Mouse (Mus musculus) liver, embryonic 15.5 days (tissue): Measurements from ENCODE around the gene Ppp1r16b. TPM values are rescaled to one million over a fixed set of nuclear protein-coding genes. Genes with fewer than 3 reads are reported as not detected.

Source experiments
- ATAC-seq: fragments of 200-750 bp; cut with Nextera tagmentation; 2 replicates; pipeline ENCODE4 v1.8.0; 2017; ENCODE audit warnings: moderate number of reproducible peaks, mild to moderate bottlenecking, moderate library complexity; ENCODE audit not compliant: insufficient read depth
- H3K27ac ChIP-seq: fragments of 300-500 bp; sonication (generic); replicated peaks from 2 replicates; pipeline ENCODE4 v1.5.1; 2015; ENCODE audit warnings: mild to moderate bottlenecking, inconsistent platforms
- H3K27me3 ChIP-seq: fragments of 300-500 bp; sonication (generic); 2 replicates; pipeline ENCODE4 v1.6.1; 2015; ENCODE audit warnings: mild to moderate bottlenecking, inconsistent platforms
- H3K36me3 ChIP-seq: fragments of 300-500 bp; sonication (generic); replicated peaks from 2 replicates; pipeline ENCODE4 v1.6.1; 2015; ENCODE audit warnings: moderate library complexity, mild to moderate bottlenecking, inconsistent platforms
- H3K4me1 ChIP-seq: fragments of 300-500 bp; sonication (generic); replicated peaks from 2 replicates; pipeline ENCODE4 v1.6.1; 2015; ENCODE audit warnings: inconsistent platforms
- H3K4me2 ChIP-seq: fragments of 300-500 bp; sonication (generic); 2 replicates; pipeline ENCODE4 v1.6.1; 2015; ENCODE audit warnings: moderate library complexity, mild to moderate bottlenecking, inconsistent platforms
- H3K4me3 ChIP-seq: fragments of 300-500 bp; sonication (generic); replicated peaks from 2 replicates; pipeline ENCODE4 v1.5.1; 2015; ENCODE audit warnings: mild to moderate bottlenecking, inconsistent platforms
- H3K9ac ChIP-seq: fragments of 300-500 bp; sonication (generic); 2 replicates; pipeline ENCODE4 v1.6.1; 2015; ENCODE audit warnings: moderate library complexity, mild to moderate bottlenecking, inconsistent platforms
- H3K9me3 ChIP-seq: fragments of 300-500 bp; sonication (generic); replicated peaks from 2 replicates; pipeline ENCODE4 v1.6.1; 2016; ENCODE audit warnings: inconsistent platforms
- WGBS: fragments of 180-500 bp; shearing (Covaris S2); methylation state at CpG from one replicate; pipeline ENCODE4 v1.1.7; 2015; ENCODE audit warnings: mixed read lengths; ENCODE audit not compliant: insufficient replicate concordance; 5-methylcytosine and 5-hydroxymethylcytosine counted together
- polyA plus RNA-seq: library from polyadenylated mRNA; unstranded; fragments of >200 nt; fragmentation: Nextera tagmentation; extraction: Ambion mirVana; gene quantifications from 2 replicates; pipeline ENCODE4 v1.2.1, GENCODE M21; 2015

Gene Ppp1r16b
- polyA plus RNA-seq, 1 experiment from 2014 or later, result 1.2 TPM

DNA sequence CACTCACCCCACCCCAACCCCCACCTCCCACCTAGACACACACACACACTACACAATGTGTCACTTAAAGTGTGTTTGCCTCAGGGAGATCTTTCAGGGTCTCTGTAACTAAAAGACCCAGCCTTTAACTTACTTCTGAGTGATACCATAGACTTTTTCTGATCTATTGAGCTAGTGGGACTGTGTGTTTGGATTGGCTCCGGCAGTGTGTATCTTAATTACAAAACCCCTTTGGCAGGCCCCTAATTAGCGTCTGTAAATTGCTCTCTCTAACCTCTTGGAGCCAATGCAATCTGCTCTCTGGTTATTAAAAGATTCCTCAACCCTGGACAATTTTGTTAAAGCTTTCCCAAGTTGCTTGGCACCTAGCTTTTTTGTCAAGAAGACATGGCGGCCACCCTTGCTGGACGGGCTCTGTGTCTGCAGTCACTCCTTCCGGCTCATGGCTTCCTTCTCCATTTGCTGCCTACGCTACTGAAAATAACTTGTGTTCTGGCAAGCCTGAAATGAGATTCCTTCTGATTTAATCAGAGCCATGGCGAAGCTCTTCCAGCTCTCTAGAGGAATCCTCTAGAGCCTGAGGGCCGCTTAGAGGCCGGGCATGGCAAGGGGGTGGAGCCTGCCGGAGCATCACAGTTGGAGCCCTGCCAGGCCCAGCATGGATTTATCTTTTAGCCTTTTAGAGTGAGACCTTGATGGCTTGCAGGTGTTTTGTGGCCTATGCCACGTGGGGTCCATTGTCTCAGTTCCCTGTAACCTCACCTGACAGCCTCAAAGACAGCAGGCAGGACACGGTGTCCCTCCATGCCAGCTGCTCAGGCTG, 46.9 kb downstream of the Ppp1r16b start:
- H3K4me3 ChIP-seq, result no peak overlapping the region
- no peak for ATAC-seq
- H3K27ac ChIP-seq, result no peak overlapping the region
- no peaks in the 10 kb centered on the region for H3K27me3 ChIP-seq
- no peak overlapping the region for H3K9ac ChIP-seq
- H3K36me3 ChIP-seq, result no peaks in the 10 kb centered on the region
- no peaks in the 10 kb centered on the region for H3K9me3 ChIP-seq
- H3K4me2 ChIP-seq, result no peak overlapping the region
- 66% methylated on average over 12 of the region's 12 CpGs for WGBS
- H3K4me1 ChIP-seq, result no peaks in the 10 kb centered on the region

GRCm38 (mm10) chr2:158714826-158715225, 49.6 kb downstream of the Ppp1r16b start:
- Histone ChIP-seq H3K36me3 (no peaks in the 10 kb centered on the region), H3K4me2 (no peak overlapping the region), H3K4me3 (no peak overlapping the region), H3K9me3 (no peaks in the 10 kb centered on the region), H3K9ac (no peak overlapping the region), H3K4me1 (no peaks in the 10 kb centered on the region), H3K27me3 (no peaks in the 10 kb centered on the region), H3K27ac (no peak overlapping the region)
- ATAC-seq, result no peak
- 62% methylated on average over 6 of the region's 6 CpGs for WGBS

GRCm38 (mm10) chr2:158716066-158716465, 50.9 kb downstream of the Ppp1r16b start:
- Histone ChIP-seq H3K4me1 (no peaks in the 10 kb centered on the region), H3K9ac (no peak overlapping the region), H3K27me3 (no peaks in the 10 kb centered on the region), H3K9me3 (no peaks in the 10 kb centered on the region), H3K27ac (no peak overlapping the region), H3K4me2 (no peak overlapping the region), H3K4me3 (no peak overlapping the region), H3K36me3 (no peaks in the 10 kb centered on the region)
- ATAC-seq, result no peak
- 12% methylated on average over 5 of the region's 5 CpGs for WGBS

DNA sequence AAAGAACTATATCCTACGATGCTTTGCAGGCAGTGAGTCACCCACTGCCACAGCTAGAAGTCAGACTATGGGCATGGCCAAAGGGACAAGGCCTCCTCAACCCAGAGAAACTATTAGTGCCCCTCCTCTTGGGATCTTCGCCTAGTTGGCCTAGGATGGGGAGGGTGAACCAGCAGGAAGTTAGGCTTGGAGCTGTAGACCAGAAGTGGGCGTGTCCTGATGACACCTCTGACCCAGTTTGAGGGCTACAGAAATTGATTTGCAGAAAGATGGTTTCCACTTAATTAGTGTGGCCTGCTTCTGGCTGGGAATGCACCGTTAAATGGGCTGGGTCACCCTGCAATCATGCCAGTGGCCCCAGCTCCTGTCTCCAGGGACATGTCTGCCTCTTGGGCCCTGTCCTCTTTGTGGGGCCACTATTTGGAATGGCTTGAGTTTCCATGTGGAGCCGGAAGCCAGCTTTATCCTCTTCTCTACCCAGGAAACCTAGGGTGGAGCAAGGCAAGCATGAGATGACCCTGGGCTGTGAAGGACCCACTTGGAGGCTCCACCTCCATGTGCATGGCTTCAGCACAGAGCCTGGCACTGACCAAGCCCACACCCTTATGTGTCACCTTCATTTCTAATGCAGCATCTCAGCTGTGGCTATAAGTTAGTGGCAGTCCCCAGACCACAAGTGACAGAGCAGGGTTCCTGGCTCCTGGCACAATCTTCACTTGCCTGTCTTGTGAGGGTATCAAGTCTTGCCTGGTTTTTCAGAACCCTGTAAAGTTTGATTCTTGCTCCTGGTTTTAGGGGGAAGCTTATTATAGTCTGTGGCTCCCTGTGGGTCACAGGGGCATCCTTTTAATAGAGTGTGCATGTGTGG, 52.6 kb downstream of the Ppp1r16b start:
- WGBS, result 51% methylated on average over 5 of the region's 5 CpGs
- no peak overlapping the region for H3K4me3 ChIP-seq

DNA sequence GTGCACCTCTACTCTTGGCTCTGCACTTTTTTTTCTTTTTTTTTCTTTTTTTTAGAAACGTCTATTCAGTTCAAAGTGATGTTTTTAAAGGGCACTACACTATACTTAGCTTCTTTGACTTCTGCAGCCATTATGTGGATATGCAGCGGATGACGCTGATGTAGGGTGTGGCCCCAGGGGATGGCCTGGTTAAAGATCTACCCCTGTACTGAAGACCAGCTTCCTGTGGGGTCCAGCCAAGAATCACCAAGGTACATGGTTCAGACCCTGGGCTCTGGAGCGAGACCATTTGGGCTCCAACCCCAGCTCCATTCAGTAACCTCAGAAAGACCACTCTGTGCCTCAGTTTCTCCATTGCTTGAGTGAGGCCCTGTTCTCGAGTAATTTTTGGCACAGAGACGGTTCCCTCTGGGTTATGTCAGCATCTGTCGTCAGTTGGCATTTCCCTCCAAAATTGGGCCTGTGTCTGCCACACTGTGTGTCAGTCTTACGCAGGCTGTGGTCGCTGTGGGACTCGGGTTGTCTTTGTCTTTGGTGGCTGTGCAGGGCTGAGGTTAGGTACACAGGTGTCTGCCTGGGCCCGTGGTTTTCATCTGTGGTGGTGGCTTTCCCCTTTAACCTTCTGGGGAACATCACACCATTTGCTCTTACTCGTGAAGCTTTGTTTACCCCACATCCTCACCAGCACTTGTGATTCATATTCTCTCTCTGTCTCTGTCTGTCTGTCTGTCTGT, 53.8 kb downstream of the Ppp1r16b start:
- WGBS, result 60% methylated on average over 12 of the region's 12 CpGs
- H3K4me2 ChIP-seq, result no peak overlapping the region

More for the DNA sequence above, 52.6 kb downstream of the Ppp1r16b start:
- no peak overlapping the region for H3K9ac ChIP-seq
- H3K4me1 ChIP-seq, result no peaks in the 10 kb centered on the region; the same call in 1 of the 2 replicates
- no peak overlapping the region for H3K27ac ChIP-seq
- H3K4me2 ChIP-seq, result no peak overlapping the region
- ATAC-seq, result no peak
- peaks cover 7% of the 10 kb centered on the region; the same call in 1 of the 2 replicates for H3K27me3 ChIP-seq
- no peaks in the 10 kb centered on the region for H3K9me3 ChIP-seq
- H3K36me3 ChIP-seq, result no peaks in the 10 kb centered on the region

GRCm38 (mm10) chr2:158720715-158721370, 55.6 kb downstream of the Ppp1r16b start:
- H3K9ac ChIP-seq, result no peak overlapping the region
- no peak overlapping the region for H3K4me2 ChIP-seq
- H3K36me3 ChIP-seq, result no peaks in the 10 kb centered on the region
- no peak for ATAC-seq
- H3K27me3 ChIP-seq, result peaks cover 9% of the 10 kb centered on the region; the same call in 1 of the 2 replicates
- 71% methylated on average over 16 of the region's 16 CpGs for WGBS
- no peaks in the 10 kb centered on the region; the same call in 1 of the 2 replicates for H3K4me1 ChIP-seq
- no peak overlapping the region for H3K4me3 ChIP-seq
- H3K9me3 ChIP-seq, result no peaks in the 10 kb centered on the region
- H3K27ac ChIP-seq, result no peak overlapping the region

More for the DNA sequence above, 53.8 kb downstream of the Ppp1r16b start:
- ATAC-seq, result no peak
- Histone ChIP-seq H3K27ac (no peak overlapping the region), H3K27me3 (peaks cover 9% of the 10 kb centered on the region; the same call in 1 of the 2 replicates), H3K9ac (no peak overlapping the region), H3K4me3 (no peak overlapping the region), H3K36me3 (no peaks in the 10 kb centered on the region), H3K4me1 (no peaks in the 10 kb centered on the region; the same call in 1 of the 2 replicates), H3K9me3 (no peaks in the 10 kb centered on the region)

DNA sequence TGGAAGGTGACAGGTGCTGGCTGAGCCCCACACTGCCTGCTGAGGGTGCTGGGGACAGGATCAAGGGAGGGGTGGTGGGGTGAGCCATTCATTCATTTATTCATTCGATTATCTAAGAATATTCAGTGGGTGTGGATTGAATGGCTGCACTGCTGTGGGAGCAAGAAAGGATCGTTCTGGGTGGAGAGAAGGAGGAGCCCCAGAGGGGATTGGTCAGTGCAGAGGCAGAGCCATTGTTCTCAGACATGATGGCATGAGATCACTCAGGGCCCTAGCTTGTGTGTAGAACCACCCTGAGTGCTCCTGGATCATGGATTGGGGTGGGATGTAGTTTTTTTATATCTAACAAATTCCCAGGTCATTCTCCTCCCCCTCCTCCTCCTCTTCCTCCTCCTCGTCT, 56.3 kb downstream of the Ppp1r16b start:
- H3K9ac ChIP-seq, result no peak overlapping the region
- WGBS, result 39% methylated on average over 3 of the region's 3 CpGs

GRCm38 (mm10) chr2:158722135-158722534, 56.9 kb downstream of the Ppp1r16b start:
- no peaks in the 10 kb centered on the region for H3K36me3 ChIP-seq
- no peaks in the 10 kb centered on the region for H3K9me3 ChIP-seq
- 52% methylated on average over 4 of the region's 4 CpGs for WGBS
- H3K27ac ChIP-seq, result no peak overlapping the region
- no peak overlapping the region for H3K9ac ChIP-seq
- H3K27me3 ChIP-seq, result peaks cover 9% of the 10 kb centered on the region; the same call in 1 of the 2 replicates
- no peak overlapping the region for H3K4me2 ChIP-seq
- H3K4me3 ChIP-seq, result no peak overlapping the region
- no peak for ATAC-seq
- no peaks in the 10 kb centered on the region; the same call in 1 of the 2 replicates for H3K4me1 ChIP-seq

More for the DNA sequence above, 56.3 kb downstream of the Ppp1r16b start:
- H3K4me3 ChIP-seq, result no peak overlapping the region
- no peaks in the 10 kb centered on the region for H3K36me3 ChIP-seq
- H3K27ac ChIP-seq, result no peak overlapping the region
- ATAC-seq, result no peak
- peaks cover 9% of the 10 kb centered on the region; the same call in 1 of the 2 replicates for H3K27me3 ChIP-seq
- H3K4me2 ChIP-seq, result no peak overlapping the region
- H3K4me1 ChIP-seq, result no peaks in the 10 kb centered on the region; the same call in 1 of the 2 replicates
- H3K9me3 ChIP-seq, result no peaks in the 10 kb centered on the region

- Histone ChIP-seq H3K4me3 (no peak overlapping the region), H3K4me2 (no peak overlapping the region), H3K27me3 (peaks cover 9% of the 10 kb centered on the region; the same call in 1 of the 2 replicates), H3K9ac (no peak overlapping the region), H3K27ac (0 out of 2 replicates have a peak overlapping the region, but pooled peaks have one; percentile 19), H3K4me1 (no peaks in the 10 kb centered on the region; the same call in 1 of the 2 replicates), H3K36me3 (no peaks in the 10 kb centered on the region), H3K9me3 (no peaks in the 10 kb centered on the region)
- ATAC-seq, result no peak
- 5% methylated on average over 6 of the region's 6 CpGs for WGBS
Measured at GRCm38 (mm10) chr2:158722991-158723551, 57.9 kb downstream of the Ppp1r16b start.

- Histone ChIP-seq H3K36me3 (no peaks in the 10 kb centered on the region), H3K4me2 (no peak overlapping the region), H3K9ac (no peak overlapping the region), H3K27me3 (peaks cover 9% of the 10 kb centered on the region; the same call in 1 of the 2 replicates), H3K9me3 (no peaks in the 10 kb centered on the region), H3K4me1 (no peaks in the 10 kb centered on the region; the same call in 1 of the 2 replicates), H3K27ac (no peak overlapping the region), H3K4me3 (no peak overlapping the region)
- 10% methylated on average over 6 of the region's 6 CpGs for WGBS
- no peak for ATAC-seq
Measured at GRCm38 (mm10) chr2:158723806-158724205, 58.6 kb downstream of the Ppp1r16b start.
